Mouse (Mus musculus) midbrain, embryonic 15.5 days (tissue): Measurements from ENCODE around the gene Dusp2. TPM values are rescaled to one million over a fixed set of nuclear protein-coding genes. Genes with fewer than 3 reads are reported as not detected.

Experiments
- ATAC-seq: fragments of 200-750 bp; cut with Nextera tagmentation; replicated peaks from 2 replicates; pipeline ENCODE4 v1.8.0; 2017; ENCODE audit warnings: moderate TSS enrichment
- H3K27ac ChIP-seq: fragments of 300-500 bp; sonication (generic); 2 replicates; pipeline ENCODE4 v1.5.1; 2015; ENCODE audit warnings: mild to moderate bottlenecking, inconsistent platforms
- H3K27me3 ChIP-seq: fragments of 300-500 bp; sonication (generic); replicated peaks from 2 replicates; pipeline ENCODE4 v1.6.1; 2015; ENCODE audit warnings: inconsistent platforms
- H3K36me3 ChIP-seq: fragments of 300-500 bp; sonication (generic); replicated peaks from 2 replicates; pipeline ENCODE4 v1.6.1; 2015; ENCODE audit warnings: inconsistent platforms
- H3K4me1 ChIP-seq: fragments of 300-500 bp; sonication (generic); 2 replicates; pipeline ENCODE4 v1.6.1; 2015; ENCODE audit warnings: inconsistent platforms
- H3K4me2 ChIP-seq: fragments of 300-500 bp; sonication (generic); 2 replicates; pipeline ENCODE4 v1.6.1; 2015; ENCODE audit warnings: inconsistent platforms, mild to moderate bottlenecking, moderate library complexity
- H3K4me3 ChIP-seq: fragments of 300-500 bp; sonication (generic); 2 replicates; pipeline ENCODE4 v1.5.1; 2015; ENCODE audit warnings: mild to moderate bottlenecking, inconsistent platforms
- H3K9ac ChIP-seq: fragments of 300-500 bp; sonication (generic); 2 replicates; pipeline ENCODE4 v1.6.1; 2015; ENCODE audit warnings: mild to moderate bottlenecking, inconsistent platforms
- H3K9me3 ChIP-seq: fragments of 300-500 bp; sonication (generic); 2 replicates; pipeline ENCODE4 v1.6.1; 2016; ENCODE audit warnings: inconsistent platforms
- WGBS: fragments of 180-500 bp; shearing (Covaris S2); methylation state at CpG from one replicate; pipeline ENCODE4 v1.1.7; 2015; ENCODE audit warnings: mixed read lengths; 5-methylcytosine and 5-hydroxymethylcytosine counted together
- polyA plus RNA-seq: library from polyadenylated mRNA; unstranded; fragments of >200 nt; fragmentation: Nextera tagmentation; extraction: Ambion mirVana; gene quantifications from 2 replicates; pipeline ENCODE4 v1.2.1, GENCODE M21; 2015

Gene Dusp2
- polyA plus RNA-seq, 1 experiment from 2014 or later, result 11.0 TPM

GRCm38 (mm10) chr2:127374131-127374530 is 38.2 kb downstream of the Dusp2 start:
- Histone ChIP-seq H3K4me1 (peaks cover 8% of the 10 kb centered on the region; the same call in 1 of the 2 replicates), H3K4me2 (no peak overlapping the region), H3K27me3 (no peaks in the 10 kb centered on the region), H3K27ac (no peak overlapping the region), H3K9ac (no peak overlapping the region), H3K4me3 (no peak overlapping the region), H3K9me3 (no peaks in the 10 kb centered on the region), H3K36me3 (no peaks in the 10 kb centered on the region)
- 90% methylated on average over 3 of the region's 3 CpGs for WGBS
- ATAC-seq, result no peak

- Histone ChIP-seq H3K9me3 (no peaks in the 10 kb centered on the region), H3K36me3 (no peaks in the 10 kb centered on the region), H3K27me3 (no peaks in the 10 kb centered on the region), H3K4me2 (no peak overlapping the region), H3K4me3 (no peak overlapping the region), H3K4me1 (peaks cover 8% of the 10 kb centered on the region; the same call in 1 of the 2 replicates), H3K9ac (no peak overlapping the region), H3K27ac (no peak overlapping the region)
- no peak for ATAC-seq
- WGBS, result 77% methylated on average over 3 of the region's 3 CpGs
These were observed 39.1 kb downstream of the Dusp2 start for GRCm38 (mm10) chr2:127375087-127375486.

- H3K27ac ChIP-seq, result no peak overlapping the region
- H3K36me3 ChIP-seq, result no peaks in the 10 kb centered on the region
- no peak overlapping the region for H3K9ac ChIP-seq
- WGBS, result 53% methylated on average over 7 of the region's 7 CpGs
- ATAC-seq, result no peak
- H3K9me3 ChIP-seq, result no peaks in the 10 kb centered on the region
- H3K27me3 ChIP-seq, result no peaks in the 10 kb centered on the region
- no peak overlapping the region for H3K4me3 ChIP-seq
- no peak overlapping the region for H3K4me2 ChIP-seq
- peaks cover 8% of the 10 kb centered on the region; the same call in 1 of the 2 replicates for H3K4me1 ChIP-seq
These were observed 39.9 kb downstream of the Dusp2 start for GRCm38 (mm10) chr2:127375759-127376341.

GRCm38 (mm10) chr2:127376423-127377051 is 40.6 kb downstream of the Dusp2 start:
- H3K36me3 ChIP-seq, result no peaks in the 10 kb centered on the region
- H3K4me2 ChIP-seq, result no peak overlapping the region
- 73% methylated on average over 6 of the region's 6 CpGs for WGBS
- H3K4me3 ChIP-seq, result no peak overlapping the region
- H3K9ac ChIP-seq, result no peak overlapping the region
- H3K9me3 ChIP-seq, result no peaks in the 10 kb centered on the region
- H3K27me3 ChIP-seq, result no peaks in the 10 kb centered on the region
- no peak overlapping the region for H3K27ac ChIP-seq
- ATAC-seq, result no peak
- H3K4me1 ChIP-seq, result peaks cover 8% of the 10 kb centered on the region; the same call in 1 of the 2 replicates

- WGBS, result 59% methylated on average over 7 of the region's 7 CpGs
- Histone ChIP-seq H3K4me1 (peaks cover 8% of the 10 kb centered on the region; the same call in 1 of the 2 replicates), H3K27ac (no peak overlapping the region), H3K4me3 (no peak overlapping the region), H3K27me3 (no peaks in the 10 kb centered on the region), H3K4me2 (no peak overlapping the region), H3K36me3 (no peaks in the 10 kb centered on the region), H3K9me3 (no peaks in the 10 kb centered on the region), H3K9ac (no peak overlapping the region)
- ATAC-seq, result peak; percentile 63; the same call in 1 of the 2 replicates
These were observed 42.1 kb downstream of the Dusp2 start for GRCm38 (mm10) chr2:127377942-127378610.

- no peak overlapping the region for H3K4me2 ChIP-seq
- ATAC-seq, result no peak
- H3K27me3 ChIP-seq, result no peaks in the 10 kb centered on the region
- WGBS, result 71% methylated on average over 7 of the region's 7 CpGs
- H3K9me3 ChIP-seq, result no peaks in the 10 kb centered on the region
- peaks cover 8% of the 10 kb centered on the region; the same call in 1 of the 2 replicates for H3K4me1 ChIP-seq
- no peak overlapping the region for H3K9ac ChIP-seq
- no peaks in the 10 kb centered on the region for H3K36me3 ChIP-seq
- H3K27ac ChIP-seq, result no peak overlapping the region
- H3K4me3 ChIP-seq, result no peak overlapping the region
These were observed 42.6 kb downstream of the Dusp2 start for GRCm38 (mm10) chr2:127378611-127378990.

- H3K9ac ChIP-seq, result no peak overlapping the region
- 83% methylated on average over 3 of the region's 3 CpGs for WGBS
- no peak for ATAC-seq
- no peak overlapping the region for H3K4me2 ChIP-seq
- no peak overlapping the region for H3K27ac ChIP-seq
- no peaks in the 10 kb centered on the region for H3K36me3 ChIP-seq
- H3K9me3 ChIP-seq, result no peaks in the 10 kb centered on the region
- no peaks in the 10 kb centered on the region for H3K27me3 ChIP-seq
- H3K4me1 ChIP-seq, result peaks cover 8% of the 10 kb centered on the region; the same call in 1 of the 2 replicates
- H3K4me3 ChIP-seq, result no peak overlapping the region
These were observed 43.3 kb downstream of the Dusp2 start for GRCm38 (mm10) chr2:127379250-127379649.

GRCm38 (mm10) chr2:127383881-127384280 is 47.9 kb downstream of the Dusp2 start:
- 70% methylated on average over 7 of the region's 7 CpGs for WGBS
- H3K27me3 ChIP-seq, result no peaks in the 10 kb centered on the region

GRCm38 (mm10) chr2:127387521-127387920 is 51.6 kb downstream of the Dusp2 start:
- H3K36me3 ChIP-seq, result no peaks in the 10 kb centered on the region
- no peak overlapping the region for H3K4me3 ChIP-seq
- no peak overlapping the region for H3K9ac ChIP-seq
- no peak overlapping the region for H3K4me2 ChIP-seq
- no peak overlapping the region for H3K27ac ChIP-seq
- no peaks in the 10 kb centered on the region for H3K27me3 ChIP-seq
- H3K9me3 ChIP-seq, result no peaks in the 10 kb centered on the region
- no peaks in the 10 kb centered on the region for H3K4me1 ChIP-seq
- no peak for ATAC-seq
- 81% methylated on average over 2 of the region's 2 CpGs for WGBS

More at GRCm38 (mm10) chr2:127383881-127384280, 47.9 kb downstream of the Dusp2 start:
- ATAC-seq, result no peak
- H3K9ac ChIP-seq, result no peak overlapping the region
- H3K4me2 ChIP-seq, result no peak overlapping the region
- H3K27ac ChIP-seq, result no peak overlapping the region
- no peak overlapping the region for H3K4me3 ChIP-seq
- H3K9me3 ChIP-seq, result no peaks in the 10 kb centered on the region
- no peaks in the 10 kb centered on the region for H3K4me1 ChIP-seq
- no peaks in the 10 kb centered on the region for H3K36me3 ChIP-seq

Other genes starting within 250 kb of the Dusp2 start
- 13.1 and 13.9 TPM in 2 replicates for gene Ncaph, start 202.2 kb upstream of the Dusp2 start, polyA plus RNA-seq
- 7.6 and 7.7 TPM in 2 replicates for gene Itpripl1, start 192.7 kb upstream of the Dusp2 start, polyA plus RNA-seq
- 1.0 TPM in 2 replicates for gene 1810024B03Rik, start 127.9 kb upstream of the Dusp2 start, polyA plus RNA-seq
- gene Snrnp200, start 127.8 kb upstream of the Dusp2 start, polyA plus RNA-seq, result 58.1 and 58.8 TPM in 2 replicates
- gene Ciao1, start 88.3 kb upstream of the Dusp2 start, polyA plus RNA-seq, result 56.9 and 62.6 TPM in 2 replicates
- gene Tmem127, start 88.3 kb upstream of the Dusp2 start, polyA plus RNA-seq, result 55.2 and 57.2 TPM in 2 replicates
- 90.8 and 94.4 TPM in 2 replicates for gene Stard7, start 65.9 kb upstream of the Dusp2 start, polyA plus RNA-seq
- gene Astl, start 2.5 kb downstream of the Dusp2 start, polyA plus RNA-seq, result not detected in 2 replicates
- gene Adra2b, start 27.0 kb downstream of the Dusp2 start, polyA plus RNA-seq, result 0.19 and 0.34 TPM in 2 replicates
- gene Gpat2, start 89.0 kb downstream of the Dusp2 start, polyA plus RNA-seq, result 0.21 and 0.24 TPM in 2 replicates
- 31.8 and 35.8 TPM in 2 replicates for gene Fahd2a, start 108.4 kb downstream of the Dusp2 start, polyA plus RNA-seq
- 8.9 and 10.0 TPM in 2 replicates for gene Kcnip3, start 185.9 kb downstream of the Dusp2 start, polyA plus RNA-seq
- gene Prom2, start 205.3 kb downstream of the Dusp2 start, polyA plus RNA-seq, result 0.06 and 0.14 TPM in 2 replicates